Mouse (Mus musculus): ENCODE measurements around the gene Rab40c. TPM values are rescaled to one million over a fixed set of nuclear protein-coding genes. Genes with fewer than 3 reads are reported as not detected.

Rab40c gene
- polyA plus RNA-seq, 1 experiment: 74.6 TPM

GRCm38 (mm10) chr17:25869954-25870353, 49.6 kb downstream of the Rab40c start:
- Histone ChIP-seq H3K4me3 (replicated peaks; ENCODE audit: insufficient read depth, low read depth, low read length) (no peak overlapping the region), H3K4me1 (ENCODE audit: control insufficient read depth, insufficient read depth, low read length) (peaks cover 12% of the 10 kb centered on the region), H3K27ac (ENCODE audit: insufficient read depth, low read length) (no peak overlapping the region), H3K27me3 (ENCODE audit: control insufficient read depth, insufficient read depth, low read length) (no peaks in the 10 kb centered on the region)
- 81% methylated on average over 2 of the region's 2 CpGs for WGBS
- no peak for DNase-seq
- TF ChIP-seq CTCF (IDR thresholded peaks at IDR 0.05; ENCODE audit: borderline replicate concordance, insufficient read depth, low read depth, low read length) (no peak), POLR2A (IDR thresholded peaks at IDR 0.05; ENCODE audit: borderline replicate concordance, insufficient read depth, low read length) (no peak)

- TF ChIP-seq CTCF (IDR thresholded peaks at IDR 0.05; ENCODE audit: borderline replicate concordance, insufficient read depth, low read depth, low read length) (no peak), POLR2A (IDR thresholded peaks at IDR 0.05; ENCODE audit: borderline replicate concordance, insufficient read depth, low read length) (no peak)
- WGBS: 82% methylated on average over 8 of the region's 8 CpGs
- no peak for DNase-seq
Observed at GRCm38 (mm10) chr17:25869498-25869897, 50.0 kb downstream of the Rab40c start.

GRCm38 (mm10) chr17:25868601-25869191, 50.8 kb downstream of the Rab40c start, which contains the start of gene Mcrip2:
Gene Mcrip2 (minus strand): TSS chr17:25868764.
- peak within 1 kb of the TSS; percentile 83 for H3K27ac ChIP-seq (ENCODE audit: insufficient read depth, low read length)
- peak; percentile 84 to 85 for DNase-seq
- H3K4me3 ChIP-seq (replicated peaks; ENCODE audit: insufficient read depth, low read depth, low read length): peak within 1 kb of the TSS; percentile 82
- peaks cover 8% of the 10 kb centered on the region for H3K4me1 ChIP-seq (ENCODE audit: control insufficient read depth, insufficient read depth, low read length)
- under 1% methylated on average over 22 of the region's 24 CpGs for WGBS
- H3K27me3 ChIP-seq (ENCODE audit: control insufficient read depth, insufficient read depth, low read length): no peaks in the 10 kb centered on the region
- TF ChIP-seq POLR2A (IDR thresholded peaks at IDR 0.05; ENCODE audit: borderline replicate concordance, insufficient read depth, low read length) (peak; percentile 39; the same call in 1 of the 2 replicates), CTCF (IDR thresholded peaks at IDR 0.05; ENCODE audit: borderline replicate concordance, insufficient read depth, low read depth, low read length) (no peak)

More at GRCm38 (mm10) chr17:25869498-25869897, 50.0 kb downstream of the Rab40c start:
- Histone ChIP-seq H3K4me3 (replicated peaks; ENCODE audit: insufficient read depth, low read depth, low read length) (no peak overlapping the region), H3K4me1 (ENCODE audit: control insufficient read depth, insufficient read depth, low read length) (peaks cover 11% of the 10 kb centered on the region), H3K27me3 (ENCODE audit: control insufficient read depth, insufficient read depth, low read length) (no peaks in the 10 kb centered on the region), H3K27ac (ENCODE audit: insufficient read depth, low read length) (no peak overlapping the region)

- WGBS: under 1% methylated on average over 42 of the region's 42 CpGs
- peak in 1 of 2 experiments; percentile 62 for DNase-seq
- Histone ChIP-seq H3K27me3 (ENCODE audit: control insufficient read depth, insufficient read depth, low read length) (no peaks in the 10 kb centered on the region), H3K27ac (ENCODE audit: insufficient read depth, low read length) (peak overlapping the region; percentile 42), H3K4me3 (replicated peaks; ENCODE audit: insufficient read depth, low read depth, low read length) (peak overlapping the region; percentile 82), H3K4me1 (ENCODE audit: control insufficient read depth, insufficient read depth, low read length) (peaks cover 8% of the 10 kb centered on the region)
- no peak for TF ChIP-seq CTCF (IDR thresholded peaks at IDR 0.05; ENCODE audit: borderline replicate concordance, insufficient read depth, low read depth, low read length)
- TF ChIP-seq POLR2A (IDR thresholded peaks at IDR 0.05; ENCODE audit: borderline replicate concordance, insufficient read depth, low read length): no peak
Observed at GRCm38 (mm10) chr17:25867836-25868600, 51.5 kb downstream of the Rab40c start.

- 11% methylated on average over 7 of the region's 7 CpGs for WGBS
- no peak for TF ChIP-seq CTCF (IDR thresholded peaks at IDR 0.05; ENCODE audit: borderline replicate concordance, insufficient read depth, low read depth, low read length)
- no peak for TF ChIP-seq POLR2A (IDR thresholded peaks at IDR 0.05; ENCODE audit: borderline replicate concordance, insufficient read depth, low read length)
- peak overlapping the region; percentile 42 for H3K27ac ChIP-seq (ENCODE audit: insufficient read depth, low read length)
Observed at GRCm38 (mm10) chr17:25867509-25867835, 52.1 kb downstream of the Rab40c start.

GRCm38 (mm10) chr17:25866172-25866571, 53.4 kb downstream of the Rab40c start:
- no peak for DNase-seq
- Histone ChIP-seq H3K4me3 (replicated peaks; ENCODE audit: insufficient read depth, low read depth, low read length) (no peak overlapping the region), H3K27ac (ENCODE audit: insufficient read depth, low read length) (no peak overlapping the region), H3K27me3 (ENCODE audit: control insufficient read depth, insufficient read depth, low read length) (no peaks in the 10 kb centered on the region), H3K4me1 (ENCODE audit: control insufficient read depth, insufficient read depth, low read length) (peaks cover 8% of the 10 kb centered on the region)
- WGBS: 85% methylated on average over 3 of the region's 3 CpGs
- TF ChIP-seq POLR2A (IDR thresholded peaks at IDR 0.05; ENCODE audit: borderline replicate concordance, insufficient read depth, low read length) (no peak), CTCF (IDR thresholded peaks at IDR 0.05; ENCODE audit: borderline replicate concordance, insufficient read depth, low read depth, low read length) (no peak)

More at GRCm38 (mm10) chr17:25867509-25867835, 52.1 kb downstream of the Rab40c start:
- DNase-seq: no peak
- H3K27me3 ChIP-seq (ENCODE audit: control insufficient read depth, insufficient read depth, low read length): no peaks in the 10 kb centered on the region
- peaks cover 8% of the 10 kb centered on the region for H3K4me1 ChIP-seq (ENCODE audit: control insufficient read depth, insufficient read depth, low read length)
- peak overlapping the region; percentile 82 for H3K4me3 ChIP-seq (replicated peaks; ENCODE audit: insufficient read depth, low read depth, low read length)

GRCm38 (mm10) chr17:25865288-25865687, 54.2 kb downstream of the Rab40c start:
- no peak overlapping the region for H3K27ac ChIP-seq (ENCODE audit: insufficient read depth, low read length)
- TF ChIP-seq POLR2A (IDR thresholded peaks at IDR 0.05; ENCODE audit: borderline replicate concordance, insufficient read depth, low read length) (no peak), CTCF (IDR thresholded peaks at IDR 0.05; ENCODE audit: borderline replicate concordance, insufficient read depth, low read depth, low read length) (no peak)
- no peaks in the 10 kb centered on the region for H3K27me3 ChIP-seq (ENCODE audit: control insufficient read depth, insufficient read depth, low read length)
- WGBS: 89% methylated on average over 11 of the region's 11 CpGs
- H3K4me1 ChIP-seq (ENCODE audit: control insufficient read depth, insufficient read depth, low read length): peaks cover 14% of the 10 kb centered on the region
- H3K4me3 ChIP-seq (replicated peaks; ENCODE audit: insufficient read depth, low read depth, low read length): no peak overlapping the region
- DNase-seq: no peak

GRCm38 (mm10) chr17:25864311-25864710, 55.2 kb downstream of the Rab40c start:
- 83% methylated on average over 14 of the region's 14 CpGs for WGBS
- no peak for TF ChIP-seq CTCF (IDR thresholded peaks at IDR 0.05; ENCODE audit: borderline replicate concordance, insufficient read depth, low read depth, low read length)
- no peak for TF ChIP-seq POLR2A (IDR thresholded peaks at IDR 0.05; ENCODE audit: borderline replicate concordance, insufficient read depth, low read length)
- Histone ChIP-seq H3K4me1 (ENCODE audit: control insufficient read depth, insufficient read depth, low read length) (peaks cover 16% of the 10 kb centered on the region), H3K4me3 (replicated peaks; ENCODE audit: insufficient read depth, low read depth, low read length) (no peak overlapping the region), H3K27me3 (ENCODE audit: control insufficient read depth, insufficient read depth, low read length) (no peaks in the 10 kb centered on the region), H3K27ac (ENCODE audit: insufficient read depth, low read length) (no peak overlapping the region)
- DNase-seq: no peak
